13 mouse cellular contexts compared by ENCODE assay signal in genomic region chr17:44623271-44623670, GRCm38 (mm10).
DNase-seq lines count a peak whose midpoint lies in the region; ATAC-seq and TF ChIP-seq lines count a peak whose summit lies in the region.
"Had no signal": no experiment of that assay in that cellular context is flagged by ENCODE, and none has a peak within 500 bp of the region (broad histone marks: within the 10 kb centered on the region; RNA-seq: fewer than 3 reads in every experiment).

No protein-coding gene starts in this region.

- H3K4me2 ChIP-seq in heart, embryonic 15.5 days, result 0 out of 2 replicates have a peak overlapping the region, but pooled peaks have one; percentile 6
- H3K4me2 ChIP-seq: limb, embryonic 15.5 days; midbrain, embryonic 15.5 days had no signal

- no peaks in the 10 kb centered on the region for H3K4me1 ChIP-seq in heart, embryonic 15.5 days (replicated peaks)
- peaks cover 6% of the 10 kb centered on the region for H3K4me1 ChIP-seq in lung, adult 2 months (ENCODE audit: control insufficient read depth, insufficient read depth, low read length)
- H3K4me1 ChIP-seq in cortical plate, adult 2 months (ENCODE audit: control insufficient read depth, insufficient read depth, low read length), result peaks cover 2% of the 10 kb centered on the region; the same call in 1 of the 2 replicates
- H3K4me1 ChIP-seq: midbrain, embryonic 15.5 days had no signal

- DNase-seq in heart, adult 9 months (ENCODE audit: low spot score in 2 of 2), result no peak
- DNase-seq in lung, adult 2 months, result no peak
- DNase-seq in lung, postnatal 4 days, result no peak
- DNase-seq in lung, postnatal 36 days, result peak; percentile 42
- DNase-seq in embryo, embryonic 10.5 days (ENCODE audit: low spot score), result no peak
- no peak for DNase-seq in adrenal gland, postnatal 25 days
- DNase-seq: cerebellum, adult 9-10 months; right cerebral cortex, postnatal 4 days had no signal

- H3K36me3 ChIP-seq in heart, embryonic 15.5 days, result no peaks in the 10 kb centered on the region
- H3K36me3 ChIP-seq: limb, embryonic 15.5 days; midbrain, embryonic 15.5 days had no signal

- H3K27ac ChIP-seq in heart, embryonic 15.5 days, result no peak overlapping the region
- peak overlapping the region; percentile 37; the same call in 1 of the 2 replicates for H3K27ac ChIP-seq in cortical plate, adult 2 months (ENCODE audit: insufficient read depth, low read length)
- H3K27ac ChIP-seq: limb, embryonic 15.5 days; macrophage; midbrain, embryonic 15.5 days had no signal

- TF ChIP-seq POLR2A in lung, adult 2 months (IDR thresholded peaks at IDR 0.05; ENCODE audit: borderline replicate concordance, extremely low read depth, low read depth, low read length), result no peak
- TF ChIP-seq POLR2A in cortical plate, adult 2 months (IDR thresholded peaks at IDR 0.05; ENCODE audit: extremely low read depth, insufficient read depth, low read length), result no peak

- H3K9me3 ChIP-seq in heart, embryonic 15.5 days (replicated peaks), result no peaks in the 10 kb centered on the region
- H3K9me3 ChIP-seq: limb, embryonic 15.5 days; midbrain, embryonic 15.5 days had no signal

- WGBS in heart, embryonic 15.5 days, result 57% methylated on average over 8 of the region's 8 CpGs
- 17% methylated on average over 8 of the region's 8 CpGs for WGBS in lung, adult 2 months

- no peak for ATAC-seq in heart, embryonic 15.5 days (replicated peaks; ENCODE audit: insufficient number of reproducible peaks, insufficient read depth, low FRiP score, low read depth)
- ATAC-seq: midbrain, embryonic 15.5 days had no signal

- no peak overlapping the region for H3K4me3 ChIP-seq in heart, embryonic 15.5 days
- peak overlapping the region; percentile 34 for H3K4me3 ChIP-seq in lung, adult 2 months (replicated peaks; ENCODE audit: extremely low read depth, low read depth, low read length)
- no peak overlapping the region for H3K4me3 ChIP-seq in cortical plate, adult 2 months (ENCODE audit: insufficient read depth, low read length)
- H3K4me3 ChIP-seq: limb, embryonic 15.5 days; midbrain, embryonic 15.5 days had no signal

- no peak overlapping the region for H3K9ac ChIP-seq in heart, embryonic 15.5 days
- H3K9ac ChIP-seq: limb, embryonic 15.5 days; midbrain, embryonic 15.5 days had no signal

- H3K27me3 ChIP-seq in heart, embryonic 15.5 days, result no peaks in the 10 kb centered on the region
- H3K27me3 ChIP-seq: limb, embryonic 15.5 days; midbrain, embryonic 15.5 days had no signal

- TF ChIP-seq CTCF in lung, adult 2 months (IDR thresholded peaks at IDR 0.05; ENCODE audit: insufficient read depth, low read length), result no peak
- TF ChIP-seq CTCF in cortical plate, adult 2 months (IDR thresholded peaks at IDR 0.05; ENCODE audit: extremely low read depth, insufficient read depth, low read length), result no peak
